Mouse (Mus musculus) lung, adult 2 months (tissue): Measurements from ENCODE around the gene Ms4a3. TPM values are rescaled to one million over a fixed set of nuclear protein-coding genes. Genes with fewer than 3 reads are reported as not detected.

Experiments used
- DNase-seq: peaks from one replicate; pipeline ENCODE4 v3.0.0; 2022
- H3K4me1 ChIP-seq: fragments of 200-500 bp; 2 replicates; pipeline ENCODE4 v1.6.1; 2011; ENCODE audit warnings: low read length; ENCODE audit not compliant: control insufficient read depth, insufficient read depth
- H3K4me3 ChIP-seq: fragments of 200-500 bp; replicated peaks from 2 replicates; pipeline ENCODE3; 2011; ENCODE audit warnings: low read depth, mild to moderate bottlenecking, control low read depth, low read length; ENCODE audit errors: extremely low read depth
- CTCF ChIP-seq: fragments of 200-500 bp; IDR thresholded peaks from 2 replicates; pipeline ENCODE4 v1.5.1; 2011; ENCODE audit warnings: mild to moderate bottlenecking, low read length, control low read depth; ENCODE audit not compliant: insufficient read depth
- POLR2A ChIP-seq: fragments of 200-500 bp; IDR thresholded peaks from 2 replicates; pipeline ENCODE4 v1.6.1; 2011; ENCODE audit warnings: low read depth, mild to moderate bottlenecking, control low read depth, low read length, borderline replicate concordance; ENCODE audit errors: extremely low read depth
- WGBS: fragments of 180-500 bp; shearing (Covaris S2); methylation state at CpG from one replicate; pipeline ENCODE4 v1.1.7; 2018; 5-methylcytosine and 5-hydroxymethylcytosine counted together
- polyA plus RNA-seq: library from polyadenylated mRNA; depleted of rRNA; stranded (reverse); fragments of >200 nt; gene quantifications from 2 replicates; pipeline ENCODE4 v1.2.3, GENCODE M21; 2012; rRNA removed

Gene Ms4a3
- polyA plus RNA-seq = not detected in 2 replicates

DNA sequence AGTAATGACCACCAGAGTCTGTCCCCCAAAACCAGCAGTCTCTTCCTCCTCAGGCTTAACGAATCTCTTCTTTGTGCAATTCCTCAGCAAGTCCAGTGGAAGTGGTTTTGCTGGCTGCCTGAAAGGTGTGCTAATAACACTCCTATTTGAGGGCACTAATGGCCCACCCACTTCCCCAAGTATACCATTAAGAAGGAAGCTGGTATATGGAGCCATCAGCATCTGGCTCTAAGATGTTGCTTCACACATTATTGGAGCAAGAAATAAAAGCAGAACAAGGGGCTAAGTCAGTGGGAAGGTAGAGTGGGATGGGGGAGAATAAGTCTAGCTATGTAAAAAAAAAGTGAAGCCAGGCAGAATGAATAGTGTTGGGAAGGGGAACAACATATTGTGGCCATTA lies at the start of gene Ms4a3:
TSS of gene Ms4a3 (minus strand) at position 120 of the 400 bp plus-strand sequence.
- TF ChIP-seq CTCF (no peak), POLR2A (no peak)
- H3K4me1 ChIP-seq = no peaks in the 10 kb centered on the region
- WGBS = 54% methylated on average over 1 of the region's 1 CpGs
- H3K4me3 ChIP-seq = no peak within 1 kb of the TSS
- DNase-seq = no peak

DNA sequence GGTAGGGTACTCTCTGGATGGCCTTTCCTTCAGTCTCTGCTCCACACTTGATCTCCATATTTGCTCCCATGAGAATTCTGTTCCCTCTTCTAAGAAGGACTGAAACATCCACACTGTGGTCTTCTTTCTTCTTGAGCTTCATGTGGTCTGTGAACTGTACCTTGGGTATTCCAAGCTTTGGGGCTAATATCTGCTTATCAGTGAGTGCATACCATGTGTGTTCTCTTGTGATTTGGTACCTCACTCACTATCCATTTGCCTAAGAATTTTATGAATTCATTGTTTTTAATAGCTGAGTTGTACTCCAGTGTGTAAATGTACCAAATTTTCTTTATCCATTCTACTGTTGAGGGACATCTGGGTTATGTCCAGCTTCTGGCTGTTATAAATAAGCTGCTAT lies 20.9 kb upstream of the Ms4a3 start:
- no peak overlapping the region for H3K4me3 ChIP-seq

DNA sequence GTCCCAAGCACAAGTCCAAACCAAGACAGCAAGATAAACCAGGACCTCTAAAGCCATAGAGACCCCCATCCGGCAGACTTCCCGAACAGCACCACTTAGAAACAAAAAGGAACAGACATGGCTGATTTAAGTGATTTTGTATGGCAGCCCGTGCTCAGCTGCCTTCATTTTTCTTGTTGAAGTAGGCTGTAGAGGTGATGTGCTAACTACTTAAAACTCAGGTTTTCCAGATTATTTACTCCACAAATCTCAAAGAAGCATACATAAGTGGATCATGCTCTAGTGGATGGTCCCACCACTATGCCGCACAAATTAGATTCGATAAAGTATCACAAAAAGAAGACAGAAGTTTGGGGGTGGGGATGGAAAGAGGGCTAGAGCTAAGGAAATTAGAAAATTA lies 19.8 kb upstream of the Ms4a3 start, which contains the start of gene Oosp2:
TSS of gene Oosp2 (minus strand) at position 101 of the 400 bp plus-strand sequence.
- DNase-seq = no peak
- no peak within 1 kb of the TSS for H3K4me3 ChIP-seq

More for the DNA sequence above, 20.9 kb upstream of the Ms4a3 start:
- TF ChIP-seq CTCF = no peak
- TF ChIP-seq POLR2A = no peak
- DNase-seq = no peak
- H3K4me1 ChIP-seq = no peaks in the 10 kb centered on the region

DNA sequence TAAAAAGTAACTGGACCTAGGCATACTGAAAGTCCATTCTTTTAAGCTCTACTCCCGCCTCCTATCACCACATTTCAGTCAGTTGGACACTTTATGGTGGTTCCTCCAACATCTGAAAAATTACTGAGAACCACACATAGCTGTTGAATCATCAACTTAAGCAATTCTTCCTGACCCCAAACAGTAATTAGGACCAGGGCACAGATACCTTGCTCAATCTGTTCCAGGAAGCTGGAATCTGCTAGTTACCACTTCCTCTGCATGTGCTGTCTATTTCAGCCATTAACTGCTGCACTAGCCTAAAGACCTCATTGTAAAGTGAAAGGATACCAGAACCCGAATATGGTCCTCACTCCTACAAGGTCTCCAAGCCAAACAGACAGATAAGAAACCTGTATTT lies 18.5 kb upstream of the Ms4a3 start:
- TF ChIP-seq CTCF = no peak
- no peak for TF ChIP-seq POLR2A

More for the DNA sequence above, 19.8 kb upstream of the Ms4a3 start, which contains the start of gene Oosp2:
- TF ChIP-seq POLR2A (no peak), CTCF (no peak)
- no peaks in the 10 kb centered on the region for H3K4me1 ChIP-seq
- WGBS = 84% methylated on average over 5 of the region's 5 CpGs

DNA sequence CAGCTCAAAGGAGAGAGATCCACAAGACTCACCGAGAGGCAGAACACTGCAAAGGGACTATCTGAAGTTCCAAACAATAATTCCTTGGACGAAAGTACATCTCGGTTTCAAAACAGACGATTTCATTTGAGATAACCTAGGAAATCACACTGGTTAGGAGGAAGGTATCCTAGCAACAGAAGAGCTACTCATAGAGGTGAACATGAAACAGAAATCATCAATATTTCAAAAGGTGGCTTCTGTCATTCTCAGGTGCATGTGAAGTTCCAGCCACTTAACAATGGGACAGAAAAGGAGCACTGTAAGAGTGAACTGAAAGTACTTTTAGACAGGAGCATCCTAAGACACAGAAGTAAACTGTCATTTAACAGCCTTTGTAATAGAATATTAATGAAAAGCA lies 8.9 kb upstream of the Ms4a3 start:
- Histone ChIP-seq H3K4me3 (no peak overlapping the region), H3K4me1 (no peaks in the 10 kb centered on the region)
- TF ChIP-seq POLR2A (no peak), CTCF (no peak)
- 67% methylated on average over 4 of the region's 4 CpGs for whole genome bisulfite sequencing
- DNase-seq = no peak

More for the DNA sequence above, 18.5 kb upstream of the Ms4a3 start:
- 53% methylated on average over 2 of the region's 2 CpGs for WGBS
- Histone ChIP-seq H3K4me1 (no peaks in the 10 kb centered on the region), H3K4me3 (no peak overlapping the region)
- DNase-seq = no peak

DNA sequence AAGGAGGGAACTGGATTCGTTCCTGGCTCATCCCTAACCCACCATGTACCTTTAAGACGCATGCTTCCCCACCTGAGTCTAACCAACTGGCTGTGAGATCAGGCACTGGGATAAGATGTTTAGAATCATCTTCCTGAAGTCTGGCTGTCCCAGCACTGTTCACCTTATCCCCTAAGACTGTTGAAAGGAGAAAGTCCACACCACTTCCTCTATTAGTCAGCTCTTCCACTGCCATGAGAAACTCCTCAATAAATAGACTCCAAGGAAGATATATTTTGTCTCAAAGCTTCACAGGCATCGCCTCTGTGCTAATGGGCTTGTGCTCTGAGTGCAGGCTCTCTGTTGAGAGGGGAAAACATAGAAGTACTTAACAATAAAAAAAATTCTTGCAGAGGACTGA lies 5.5 kb upstream of the Ms4a3 start:
- H3K4me3 ChIP-seq = no peak overlapping the region
- 65% methylated on average over 3 of the region's 3 CpGs for WGBS
- no peak for DNase-seq
- H3K4me1 ChIP-seq = no peaks in the 10 kb centered on the region
- no peak for TF ChIP-seq CTCF
- TF ChIP-seq POLR2A = no peak

DNA sequence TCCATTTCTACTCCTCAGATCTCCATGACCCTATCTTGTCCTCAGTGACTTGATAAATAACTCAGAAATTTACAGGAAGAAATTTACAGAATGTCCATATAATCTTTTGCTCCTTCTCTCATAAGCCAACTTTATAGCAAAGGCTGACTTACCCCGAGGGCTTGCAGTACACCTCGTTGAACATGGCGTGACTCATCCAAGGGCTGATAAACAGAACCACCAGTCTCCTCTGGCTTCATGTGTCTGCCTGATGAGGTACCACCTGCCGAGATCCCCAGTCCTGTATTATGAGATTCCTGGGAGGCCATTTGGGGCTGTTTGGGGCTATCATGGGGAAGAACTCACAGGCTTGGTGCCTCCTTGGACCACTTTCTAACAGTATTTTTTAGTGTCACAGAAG lies 1.6 kb downstream of the Ms4a3 start:
- 71% methylated on average over 4 of the region's 4 CpGs for WGBS
- H3K4me3 ChIP-seq = no peak overlapping the region

DNA sequence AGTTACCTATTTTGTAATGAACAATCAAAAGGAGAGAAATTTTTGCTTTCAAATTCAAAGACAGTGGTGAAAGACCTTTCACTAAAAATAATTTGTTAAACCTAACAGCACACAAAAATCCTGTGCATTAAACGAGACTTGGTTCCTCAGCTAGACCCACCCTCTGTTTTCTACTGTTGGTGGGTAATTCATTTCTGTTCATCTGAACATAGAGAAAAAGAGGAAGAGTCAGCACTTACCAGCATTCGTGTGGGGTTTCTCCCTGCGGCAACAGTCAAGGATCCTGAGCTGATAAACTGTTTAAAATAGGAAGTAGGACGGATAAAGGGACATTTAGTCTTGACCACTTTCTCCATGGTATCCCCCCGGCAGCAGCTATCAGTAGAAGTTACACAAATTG lies 5.1 kb downstream of the Ms4a3 start:
- 52% methylated on average over 5 of the region's 5 CpGs for WGBS
- H3K4me1 ChIP-seq = no peaks in the 10 kb centered on the region

More for the DNA sequence above, 1.6 kb downstream of the Ms4a3 start:
- no peak for DNase-seq
- no peak for TF ChIP-seq POLR2A
- no peak for TF ChIP-seq CTCF
- no peaks in the 10 kb centered on the region for H3K4me1 ChIP-seq

DNA sequence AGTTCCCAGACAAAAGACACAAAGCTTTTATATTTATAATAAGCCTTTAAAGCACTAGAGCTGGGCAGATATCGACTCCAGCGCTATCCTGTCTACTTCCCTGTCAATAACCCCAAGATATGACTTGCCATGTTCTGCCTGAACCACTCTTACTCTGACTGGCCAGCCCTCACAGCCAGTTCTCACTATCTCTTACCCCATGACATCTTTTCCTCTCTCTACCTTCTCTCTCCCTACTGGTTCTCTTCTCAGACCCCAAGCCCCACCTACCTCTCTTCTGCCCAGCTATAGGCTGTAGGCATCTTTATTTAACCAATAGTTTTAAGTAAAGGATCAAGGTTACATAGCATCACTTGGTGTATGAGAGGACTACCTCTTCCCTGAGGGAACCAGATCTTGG lies 6.3 kb downstream of the Ms4a3 start:
- DNase-seq = no peak
- H3K4me1 ChIP-seq = no peaks in the 10 kb centered on the region
- TF ChIP-seq POLR2A (no peak), CTCF (no peak)
- 59% methylated on average over 2 of the region's 2 CpGs for WGBS
- no peak overlapping the region for H3K4me3 ChIP-seq

More for the DNA sequence above, 5.1 kb downstream of the Ms4a3 start:
- DNase-seq = no peak
- TF ChIP-seq CTCF = no peak
- no peak for TF ChIP-seq POLR2A
- H3K4me3 ChIP-seq = no peak overlapping the region

DNA sequence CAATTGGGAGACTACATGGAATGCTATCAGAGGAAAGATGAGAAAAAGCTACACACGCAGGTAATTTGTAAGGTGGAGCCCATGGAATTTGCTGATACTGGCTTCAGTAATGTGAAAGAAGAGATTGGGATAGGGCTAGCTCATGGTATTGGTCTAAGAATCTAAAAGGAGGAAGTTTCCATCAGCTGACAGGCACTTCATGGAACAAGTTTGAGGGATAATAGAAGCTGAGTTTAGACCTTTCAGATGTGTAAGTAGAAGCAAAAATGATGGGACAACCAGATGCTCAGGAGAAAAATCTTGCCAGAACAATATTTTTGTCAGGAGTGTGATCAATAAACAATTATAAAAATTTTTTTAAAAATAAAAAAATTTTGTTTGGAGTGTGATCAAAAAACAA lies 6.9 kb downstream of the Ms4a3 start:
- 80% methylated on average over 1 of the region's 1 CpGs for WGBS
- no peak overlapping the region for H3K4me3 ChIP-seq
- no peaks in the 10 kb centered on the region for H3K4me1 ChIP-seq
- TF ChIP-seq CTCF = no peak
- DNase-seq = no peak
